In genomic region chr8:114814769-114815736, GRCm38 (mm10) we compare ENCODE assay signal across 11 mouse cellular contexts.
DNase-seq lines count a peak whose midpoint lies in the region; ATAC-seq and TF ChIP-seq lines count a peak whose summit lies in the region.
"Had no signal": no experiment of that assay in that cellular context is flagged by ENCODE, and none has a peak within 500 bp of the region (broad histone marks: within the 10 kb centered on the region; RNA-seq: fewer than 3 reads in every experiment).

No protein-coding gene starts in this region.

- no peak for TF ChIP-seq CTCF in lung, embryonic 14.5 days (IDR thresholded peaks at IDR 0.05; ENCODE audit: low read depth)
- no peak for TF ChIP-seq CTCF in lung, adult 2 months (IDR thresholded peaks at IDR 0.05; ENCODE audit: insufficient read depth, low read length)

- peak overlapping the region; percentile 38; the same call in 1 of the 2 replicates for H3K27ac ChIP-seq in lung, embryonic 14.5 days (ENCODE audit: low read depth)
- H3K27ac ChIP-seq in heart, embryonic 10.5 days = peak overlapping the region; percentile 62
- peak overlapping the region; percentile 66; the same call in 1 of the 2 replicates for H3K27ac ChIP-seq in lung, embryonic 16.5 days (ENCODE audit: low read length)
- 0 out of 2 replicates have a peak overlapping the region, but pooled peaks have one; percentile 25 for H3K27ac ChIP-seq in stomach, embryonic 16.5 days (ENCODE audit: low read length)
- H3K27ac ChIP-seq: embryonic facial prominence, embryonic 13.5 days; midbrain, embryonic 10.5 days had no signal

- intact Hi-C loops in left cerebral cortex, postnatal 14 days (cut with DNase I) = no loop called here

- no peaks in the 10 kb centered on the region for H3K9me3 ChIP-seq in lung, embryonic 14.5 days (ENCODE audit: low read depth, low read length)
- no peaks in the 10 kb centered on the region for H3K9me3 ChIP-seq in heart, embryonic 10.5 days
- 0 out of 2 replicates have a peak, but pooled peaks cover 3% of the 10 kb centered on the region for H3K9me3 ChIP-seq in lung, embryonic 16.5 days (ENCODE audit: control insufficient read depth, low read length)
- H3K9me3 ChIP-seq in stomach, embryonic 16.5 days (replicated peaks; ENCODE audit: control insufficient read depth, low read length) = no peaks in the 10 kb centered on the region
- H3K9me3 ChIP-seq: midbrain, embryonic 10.5 days had no signal

- H3K4me1 ChIP-seq in lung, embryonic 14.5 days (ENCODE audit: insufficient read depth) = peaks cover 4% of the 10 kb centered on the region; the same call in 1 of the 2 replicates
- H3K4me1 ChIP-seq in lung, adult 2 months (ENCODE audit: control insufficient read depth, insufficient read depth, low read length) = peaks cover 3% of the 10 kb centered on the region; the same call in 1 of the 2 replicates
- peaks cover 25% of the 10 kb centered on the region for H3K4me1 ChIP-seq in heart, embryonic 10.5 days
- peaks cover 16% of the 10 kb centered on the region for H3K4me1 ChIP-seq in lung, embryonic 16.5 days (replicated peaks; ENCODE audit: control insufficient read depth, insufficient read depth, low read length)
- 0 out of 2 replicates have a peak, but pooled peaks cover 3% of the 10 kb centered on the region for H3K4me1 ChIP-seq in stomach, embryonic 16.5 days (ENCODE audit: control insufficient read depth, insufficient read depth, low read length)

- DNase-seq in lung, embryonic 14.5 days = peak; percentile 54
- no peak for DNase-seq in lung, adult 2 months
- no peak for DNase-seq in heart, embryonic 10.5 days (ENCODE audit: low spot score)
- no peak for DNase-seq in adrenal gland, postnatal 10 days
- DNase-seq in left cerebral cortex, postnatal 14 days (ENCODE audit: low spot score in 2 of 2) = no peak
- DNase-seq in layer of hippocampus, postnatal 25 days (ENCODE audit: extremely low spot score in 1 of 2, low spot score in 1 of 2) = no peak
- DNase-seq: gastrocnemius, postnatal 25 days had no signal

- H3K36me3 ChIP-seq in lung, embryonic 14.5 days (ENCODE audit: insufficient read depth) = no peaks in the 10 kb centered on the region
- no peaks in the 10 kb centered on the region for H3K36me3 ChIP-seq in heart, embryonic 10.5 days
- no peaks in the 10 kb centered on the region for H3K36me3 ChIP-seq in lung, embryonic 16.5 days (ENCODE audit: control insufficient read depth, insufficient read depth, low read length)
- H3K36me3 ChIP-seq in stomach, embryonic 16.5 days (ENCODE audit: control insufficient read depth, insufficient read depth, low read length) = no peaks in the 10 kb centered on the region
- H3K36me3 ChIP-seq: embryonic facial prominence, embryonic 13.5 days; midbrain, embryonic 10.5 days had no signal

- H3K9ac ChIP-seq in lung, embryonic 14.5 days = no peak overlapping the region
- no peak overlapping the region for H3K9ac ChIP-seq in lung, embryonic 16.5 days (ENCODE audit: low read length)
- no peak overlapping the region for H3K9ac ChIP-seq in stomach, embryonic 16.5 days (ENCODE audit: low read length)
- H3K9ac ChIP-seq: embryonic facial prominence, embryonic 13.5 days had no signal

- H3K27me3 ChIP-seq in lung, embryonic 14.5 days (ENCODE audit: insufficient read depth, low read length) = no peaks in the 10 kb centered on the region
- no peaks in the 10 kb centered on the region for H3K27me3 ChIP-seq in heart, embryonic 10.5 days (ENCODE audit: insufficient read depth, poor library complexity, severe bottlenecking)
- no peaks in the 10 kb centered on the region for H3K27me3 ChIP-seq in lung, embryonic 16.5 days (ENCODE audit: control insufficient read depth, insufficient read depth, low read depth, low read length)
- no peaks in the 10 kb centered on the region for H3K27me3 ChIP-seq in stomach, embryonic 16.5 days (ENCODE audit: control insufficient read depth, insufficient read depth, low read length)
- H3K27me3 ChIP-seq: embryonic facial prominence, embryonic 13.5 days had no signal

- WGBS in lung, embryonic 14.5 days = 37% methylated on average over 10 of the region's 10 CpGs
- WGBS in lung, adult 2 months = 32% methylated on average over 10 of the region's 10 CpGs
- 49% methylated on average over 10 of the region's 10 CpGs for WGBS in heart, embryonic 10.5 days
- 35% methylated on average over 10 of the region's 10 CpGs for WGBS in lung, embryonic 16.5 days
- 54% methylated on average over 10 of the region's 10 CpGs for WGBS in stomach, embryonic 16.5 days

- no peak for TF ChIP-seq POLR2A in lung, adult 2 months (IDR thresholded peaks at IDR 0.05; ENCODE audit: borderline replicate concordance, extremely low read depth, low read depth, low read length)

- H3K4me3 ChIP-seq in lung, embryonic 14.5 days (ENCODE audit: low read depth, low read length) = no peak overlapping the region
- H3K4me3 ChIP-seq in lung, adult 2 months (replicated peaks; ENCODE audit: extremely low read depth, low read depth, low read length) = no peak overlapping the region
- H3K4me3 ChIP-seq in heart, embryonic 10.5 days = no peak overlapping the region
- H3K4me3 ChIP-seq in lung, embryonic 16.5 days (ENCODE audit: low read length) = no peak overlapping the region
- H3K4me3 ChIP-seq in stomach, embryonic 16.5 days (replicated peaks; ENCODE audit: low read length) = no peak overlapping the region
- H3K4me3 ChIP-seq: embryonic facial prominence, embryonic 13.5 days; midbrain, embryonic 10.5 days had no signal

- H3K4me2 ChIP-seq in lung, embryonic 14.5 days = no peak overlapping the region
- H3K4me2 ChIP-seq in lung, embryonic 16.5 days (ENCODE audit: low read depth, low read length) = no peak overlapping the region
- no peak overlapping the region for H3K4me2 ChIP-seq in stomach, embryonic 16.5 days (ENCODE audit: low read depth, low read length)
- H3K4me2 ChIP-seq: embryonic facial prominence, embryonic 13.5 days had no signal

- ATAC-seq in lung, embryonic 14.5 days (ENCODE audit: insufficient read depth) = peak; percentile 57; the same call in 1 of the 2 replicates
- ATAC-seq in lung, embryonic 16.5 days (ENCODE audit: low read depth) = peak; percentile 80
- no peak for ATAC-seq in stomach, embryonic 16.5 days (ENCODE audit: insufficient read depth, low FRiP score)
